Mouse (Mus musculus) neural tube, embryonic 14.5 days (tissue): ENCODE measurements at regions not wholly inside any gene's neighbourhood (a gene's known extent, or its start where the extent isn't known, plus 50 kb on each side); places are given as distances from the start of the nearest gene placed in this dataset.

ENCODE experiments used
- ATAC-seq: fragments of 200-750 bp; cut with Nextera tagmentation; 2 replicates; pipeline ENCODE4 v1.8.0; 2017; ENCODE audit warnings: low read depth, mild to moderate bottlenecking, moderate TSS enrichment, moderate library complexity
- H3K27ac ChIP-seq: fragments of 300-500 bp; sonication (generic); 2 replicates; pipeline ENCODE4 v1.5.1; 2014; ENCODE audit warnings: low read depth, mild to moderate bottlenecking, control low read depth, low read length, moderate library complexity, mixed read lengths
- H3K27me3 ChIP-seq: fragments of 300-500 bp; sonication (generic); 2 replicates; pipeline ENCODE4 v1.6.1; 2014; ENCODE audit warnings: low read length; ENCODE audit not compliant: control insufficient read depth, insufficient read depth
- H3K36me3 ChIP-seq: fragments of 300-500 bp; sonication (generic); 2 replicates; pipeline ENCODE4 v1.6.1; 2014; ENCODE audit warnings: low read length, mixed read lengths; ENCODE audit not compliant: control insufficient read depth, insufficient read depth
- H3K4me1 ChIP-seq: fragments of 300-500 bp; sonication (generic); 2 replicates; pipeline ENCODE4 v1.6.1; 2014; ENCODE audit warnings: low read length; ENCODE audit not compliant: control insufficient read depth, insufficient read depth
- H3K4me2 ChIP-seq: fragments of 300-500 bp; sonication (generic); 2 replicates; pipeline ENCODE4 v1.6.1; 2014; ENCODE audit warnings: mild to moderate bottlenecking, low read depth, low read length, control low read depth
- H3K4me3 ChIP-seq: fragments of 300-500 bp; sonication (generic); 2 replicates; pipeline ENCODE4 v1.5.1; 2014; ENCODE audit warnings: low read depth, low read length, control low read depth, mixed read lengths
- H3K9ac ChIP-seq: fragments of 300-500 bp; sonication (generic); replicated peaks from 2 replicates; pipeline ENCODE4 v1.6.1; 2014; ENCODE audit warnings: low read depth, mild to moderate bottlenecking, control low read depth, low read length, mixed read lengths
- H3K9me3 ChIP-seq: fragments of 300-500 bp; sonication (generic); 2 replicates; pipeline ENCODE4 v1.6.1; 2016; ENCODE audit warnings: low read length; ENCODE audit not compliant: control insufficient read depth
- WGBS: fragments of 180-500 bp; shearing (Covaris S2); extraction: QIAGEN DNeasy Blood & Tissue Kit; methylation state at CpG from one replicate; pipeline ENCODE4 v1.1.7; 2014; 5-methylcytosine and 5-hydroxymethylcytosine counted together

GRCm38 (mm10) chr13:44234241-44234640, 449.7 kb downstream of the Cd83 start:
- no peak overlapping the region for H3K4me3 ChIP-seq
- H3K9me3 ChIP-seq = no peaks in the 10 kb centered on the region
- H3K4me1 ChIP-seq = peaks cover under 1% of the 10 kb centered on the region; the same call in 1 of the 2 replicates
- no peak for ATAC-seq
- 94% methylated on average over 6 of the region's 6 CpGs for WGBS
- no peak overlapping the region for H3K4me2 ChIP-seq
- H3K27me3 ChIP-seq = no peaks in the 10 kb centered on the region
- H3K9ac ChIP-seq = no peak overlapping the region
- H3K27ac ChIP-seq = no peak overlapping the region
- H3K36me3 ChIP-seq = no peaks in the 10 kb centered on the region

GRCm38 (mm10) chr13:44235236-44235635, 450.7 kb downstream of the Cd83 start:
- H3K4me2 ChIP-seq = no peak overlapping the region
- ATAC-seq = no peak
- H3K9ac ChIP-seq = no peak overlapping the region
- H3K36me3 ChIP-seq = no peaks in the 10 kb centered on the region
- WGBS = 72% methylated on average over 5 of the region's 5 CpGs
- H3K9me3 ChIP-seq = no peaks in the 10 kb centered on the region
- H3K27me3 ChIP-seq = no peaks in the 10 kb centered on the region
- no peak overlapping the region for H3K27ac ChIP-seq
- no peaks in the 10 kb centered on the region for H3K4me1 ChIP-seq
- no peak overlapping the region for H3K4me3 ChIP-seq

GRCm38 (mm10) chr13:44235941-44236340, 451.4 kb downstream of the Cd83 start:
- Histone ChIP-seq H3K27me3 (no peaks in the 10 kb centered on the region), H3K36me3 (no peaks in the 10 kb centered on the region), H3K27ac (no peak overlapping the region), H3K4me3 (no peak overlapping the region), H3K9me3 (no peaks in the 10 kb centered on the region), H3K4me2 (no peak overlapping the region), H3K4me1 (no peaks in the 10 kb centered on the region), H3K9ac (no peak overlapping the region)
- 85% methylated on average over 2 of the region's 2 CpGs for WGBS
- ATAC-seq = no peak

- Histone ChIP-seq H3K27me3 (no peaks in the 10 kb centered on the region), H3K4me2 (no peak overlapping the region), H3K4me1 (no peaks in the 10 kb centered on the region), H3K9me3 (no peaks in the 10 kb centered on the region), H3K27ac (no peak overlapping the region), H3K36me3 (no peaks in the 10 kb centered on the region), H3K9ac (no peak overlapping the region), H3K4me3 (no peak overlapping the region)
- 23% methylated on average over 11 of the region's 11 CpGs for WGBS
- ATAC-seq = peak; percentile 49; the same call in 1 of the 2 replicates
These were observed 453.7 kb downstream of the Cd83 start for GRCm38 (mm10) chr13:44238308-44238707.

GRCm38 (mm10) chr13:44243211-44243610, 458.6 kb downstream of the Cd83 start:
- no peak overlapping the region for H3K27ac ChIP-seq
- H3K36me3 ChIP-seq = no peaks in the 10 kb centered on the region
- H3K4me2 ChIP-seq = no peak overlapping the region
- H3K9ac ChIP-seq = no peak overlapping the region
- no peaks in the 10 kb centered on the region for H3K4me1 ChIP-seq
- no peak overlapping the region for H3K4me3 ChIP-seq
- H3K27me3 ChIP-seq = no peaks in the 10 kb centered on the region
- ATAC-seq = no peak
- 94% methylated on average over 6 of the region's 6 CpGs for WGBS
- H3K9me3 ChIP-seq = no peaks in the 10 kb centered on the region

- Histone ChIP-seq H3K9ac (no peak overlapping the region), H3K27ac (no peak overlapping the region), H3K4me3 (no peak overlapping the region), H3K36me3 (no peaks in the 10 kb centered on the region), H3K4me1 (no peaks in the 10 kb centered on the region), H3K9me3 (no peaks in the 10 kb centered on the region), H3K4me2 (no peak overlapping the region), H3K27me3 (no peaks in the 10 kb centered on the region)
- ATAC-seq = no peak
- 90% methylated on average over 7 of the region's 7 CpGs for WGBS
These were observed 462.2 kb downstream of the Cd83 start for GRCm38 (mm10) chr13:44246714-44247251.

- H3K9me3 ChIP-seq = no peaks in the 10 kb centered on the region
- no peaks in the 10 kb centered on the region for H3K27me3 ChIP-seq
- no peak for ATAC-seq
- H3K4me2 ChIP-seq = no peak overlapping the region
- H3K36me3 ChIP-seq = no peaks in the 10 kb centered on the region
- H3K4me1 ChIP-seq = no peaks in the 10 kb centered on the region
- 76% methylated on average over 11 of the region's 11 CpGs for WGBS
- no peak overlapping the region for H3K4me3 ChIP-seq
- H3K9ac ChIP-seq = no peak overlapping the region
- H3K27ac ChIP-seq = no peak overlapping the region
These were observed 463.3 kb downstream of the Cd83 start for GRCm38 (mm10) chr13:44247861-44248260.

GRCm38 (mm10) chr13:44248401-44248800, 463.8 kb downstream of the Cd83 start:
- no peak overlapping the region for H3K4me2 ChIP-seq
- no peak overlapping the region for H3K27ac ChIP-seq
- no peak for ATAC-seq
- no peaks in the 10 kb centered on the region for H3K27me3 ChIP-seq
- H3K36me3 ChIP-seq = no peaks in the 10 kb centered on the region
- no peak overlapping the region for H3K4me3 ChIP-seq
- H3K4me1 ChIP-seq = no peaks in the 10 kb centered on the region
- no peak overlapping the region for H3K9ac ChIP-seq
- 52% methylated on average over 8 of the region's 8 CpGs for WGBS
- H3K9me3 ChIP-seq = no peaks in the 10 kb centered on the region

- ATAC-seq = no peak
- H3K27ac ChIP-seq = no peak overlapping the region
- no peaks in the 10 kb centered on the region for H3K27me3 ChIP-seq
- H3K9ac ChIP-seq = no peak overlapping the region
- H3K36me3 ChIP-seq = no peaks in the 10 kb centered on the region
- H3K4me3 ChIP-seq = no peak overlapping the region
- H3K4me1 ChIP-seq = no peaks in the 10 kb centered on the region
- no peak overlapping the region for H3K4me2 ChIP-seq
- no peaks in the 10 kb centered on the region for H3K9me3 ChIP-seq
- WGBS = 85% methylated on average over 2 of the region's 2 CpGs
These were observed 464.5 kb downstream of the Cd83 start for GRCm38 (mm10) chr13:44249119-44249518.
